Mouse (Mus musculus) spleen, postnatal 36 days (tissue): ENCODE data around the gene Neo1.

ENCODE experiments used
- DNase-seq, 2 experiments: peaks; one replicate each; pipeline ENCODE4 v3.0.0; 2022; ENCODE audit warnings: low spot score in 2 of 2, mixed read lengths in 1 of 2

The Neo1 gene

DNA sequence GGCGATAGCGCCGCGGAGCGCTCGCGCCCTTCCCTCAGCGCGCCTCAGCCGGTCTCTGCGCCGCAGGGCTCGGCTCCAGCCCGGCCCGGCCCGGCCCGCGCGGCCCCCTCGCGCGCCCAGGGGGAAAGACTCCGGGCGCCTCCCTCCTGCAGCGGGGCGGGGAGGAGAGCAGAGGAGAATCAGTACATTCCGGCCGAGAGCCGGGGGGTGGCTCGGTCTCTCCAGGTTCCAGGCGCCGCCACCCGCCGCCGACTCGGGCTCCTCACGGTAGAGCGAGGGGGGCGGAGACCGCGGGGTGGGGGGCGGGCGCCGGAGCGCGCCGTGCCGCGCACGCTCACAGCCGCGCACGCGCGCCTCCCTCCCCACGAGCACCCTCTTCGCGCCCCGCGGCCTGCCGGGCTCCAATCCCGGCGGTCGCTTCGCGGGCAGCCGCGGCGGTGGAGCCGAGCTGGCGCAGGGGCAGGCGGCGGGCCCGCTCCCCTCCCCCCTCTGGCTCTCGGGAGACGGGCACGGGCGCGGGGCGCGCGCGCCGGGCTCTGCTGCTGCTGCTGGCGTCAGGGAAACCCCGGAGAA, at the start of gene Neo1:
Gene Neo1, minus strand, starts transcription at position 283 of the 573 bp plus-strand sequence.
- DNase-seq, result peak; percentile 6

DNA sequence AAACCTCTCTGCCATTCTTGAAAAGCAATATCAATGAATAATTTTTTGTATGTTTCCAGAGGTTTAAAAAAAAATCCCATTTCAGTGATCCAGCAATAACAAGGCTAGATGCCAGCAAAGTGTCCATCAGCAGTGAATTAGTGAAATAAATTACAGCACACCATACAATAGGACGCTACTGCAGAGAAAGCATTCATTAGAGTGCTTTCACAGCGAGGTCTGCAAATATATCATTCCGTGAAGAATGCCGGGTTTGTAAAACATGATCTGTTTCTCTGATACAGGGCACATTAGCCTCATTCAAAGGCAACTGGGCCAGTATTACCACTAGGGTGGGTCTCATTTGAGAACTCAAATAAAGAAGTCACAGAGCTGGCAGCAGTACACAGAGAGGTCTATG, 39.4 kb upstream of the Neo1 start:
- no peak for DNase-seq

DNA sequence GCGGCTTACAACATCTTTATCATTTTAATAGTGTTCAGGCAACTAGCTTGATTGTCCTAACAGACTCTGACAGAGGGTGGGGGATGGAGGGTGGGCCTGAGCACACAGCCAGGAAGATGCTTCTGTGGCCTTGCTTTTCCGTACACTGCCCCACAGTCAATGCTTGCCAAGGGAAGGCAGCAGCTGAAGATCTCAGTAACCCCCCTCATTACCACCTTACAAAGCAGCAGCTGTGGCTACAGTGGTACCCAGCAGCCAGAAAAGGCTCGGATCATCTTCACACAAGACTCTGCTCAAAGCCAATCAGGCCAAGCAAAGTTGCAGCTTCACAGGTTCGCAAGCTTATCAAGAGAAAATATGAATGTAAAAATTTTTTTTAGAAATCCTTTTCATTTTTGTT, 37.6 kb upstream of the Neo1 start:
- DNase-seq, result no peak

DNA sequence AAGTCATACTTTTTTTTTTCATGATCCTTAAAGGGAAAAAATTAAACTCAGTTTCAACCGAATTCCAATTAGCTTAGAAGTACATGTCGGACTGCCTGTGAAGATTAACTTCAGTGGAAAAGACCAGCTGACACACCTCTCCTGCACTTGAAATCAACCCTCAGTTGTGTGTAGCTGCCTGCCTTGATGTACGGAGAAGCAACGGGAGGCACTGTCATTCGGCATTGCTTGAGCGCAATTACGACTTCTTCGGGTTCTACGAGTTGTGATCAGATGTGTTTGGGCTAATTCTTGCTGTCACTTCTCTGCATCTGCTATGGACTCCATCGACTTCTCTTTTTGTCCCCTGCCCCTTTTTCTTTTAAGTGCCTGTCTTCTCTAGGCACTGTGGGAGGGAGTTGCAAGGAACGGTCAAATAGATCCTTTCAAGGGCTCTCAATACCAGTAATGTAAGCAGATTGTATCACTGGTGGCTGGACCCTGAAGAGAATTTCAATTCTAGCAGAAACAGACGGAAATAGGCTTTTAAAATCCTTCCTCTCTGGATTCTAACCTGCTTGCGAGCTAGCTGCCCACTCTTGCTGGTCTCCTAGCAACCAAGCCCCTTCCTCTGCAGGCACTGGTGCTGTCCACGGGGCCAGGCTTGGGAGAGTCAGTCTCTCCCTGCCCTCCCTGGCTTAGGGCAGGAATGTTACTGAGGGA, 36.0 kb upstream of the Neo1 start:
- DNase-seq, result no peak

DNA sequence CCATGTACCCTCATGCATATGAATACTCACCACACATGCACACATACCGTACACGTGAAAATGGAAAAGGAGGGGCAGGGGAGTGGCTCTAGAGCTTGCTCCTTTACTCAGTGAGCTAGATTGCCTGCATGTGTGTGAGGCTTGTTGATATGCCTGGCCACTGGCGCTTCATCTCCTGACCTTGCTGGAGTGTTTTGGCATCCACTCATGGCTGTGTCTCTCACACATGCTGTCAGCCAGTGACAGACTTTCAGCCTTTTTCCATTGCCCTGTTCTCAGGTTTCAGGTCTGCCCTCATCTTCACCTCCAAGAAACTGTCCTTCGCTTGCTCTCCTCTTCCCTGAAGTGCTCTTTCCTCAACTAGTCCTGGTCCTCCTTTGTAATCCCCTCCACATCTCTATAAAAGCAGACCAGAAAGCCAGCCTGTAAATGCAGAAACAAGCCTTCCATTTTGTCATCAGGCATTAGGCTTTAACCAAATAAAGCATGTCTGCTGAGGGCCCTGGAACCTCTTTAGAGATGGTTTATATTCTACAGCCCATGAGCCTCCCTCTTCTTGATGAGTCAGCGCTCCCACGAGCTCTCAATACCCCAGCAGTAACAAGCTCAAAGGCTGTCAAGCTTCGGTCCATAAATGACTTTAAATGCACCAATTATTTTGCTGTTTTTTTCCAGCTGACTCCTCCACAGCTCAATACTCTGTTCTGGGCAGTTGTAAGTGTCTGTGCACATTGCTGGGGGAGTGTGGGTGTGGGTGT, 35.2 kb upstream of the Neo1 start:
- DNase-seq, result no peak

DNA sequence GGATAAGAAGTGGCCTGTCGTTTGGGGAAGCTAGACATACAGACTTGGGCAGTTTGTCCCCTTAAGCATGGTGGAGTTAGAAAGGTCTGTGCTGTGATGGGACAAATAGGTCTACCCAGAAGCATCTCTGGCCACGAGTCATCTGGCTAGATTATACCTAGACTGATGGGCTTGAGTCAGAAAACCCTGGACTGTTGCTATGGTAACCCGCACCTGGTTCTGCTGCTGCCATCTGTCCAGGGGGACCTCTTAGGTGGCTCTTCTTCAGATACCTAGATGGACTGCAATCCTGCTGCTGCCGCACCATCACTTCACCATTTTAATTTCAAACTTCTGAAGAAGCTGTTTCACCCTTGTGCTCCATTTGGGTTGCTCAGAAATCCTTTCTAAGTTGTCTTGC, 34.0 kb upstream of the Neo1 start:
- DNase-seq, result no peak

DNA sequence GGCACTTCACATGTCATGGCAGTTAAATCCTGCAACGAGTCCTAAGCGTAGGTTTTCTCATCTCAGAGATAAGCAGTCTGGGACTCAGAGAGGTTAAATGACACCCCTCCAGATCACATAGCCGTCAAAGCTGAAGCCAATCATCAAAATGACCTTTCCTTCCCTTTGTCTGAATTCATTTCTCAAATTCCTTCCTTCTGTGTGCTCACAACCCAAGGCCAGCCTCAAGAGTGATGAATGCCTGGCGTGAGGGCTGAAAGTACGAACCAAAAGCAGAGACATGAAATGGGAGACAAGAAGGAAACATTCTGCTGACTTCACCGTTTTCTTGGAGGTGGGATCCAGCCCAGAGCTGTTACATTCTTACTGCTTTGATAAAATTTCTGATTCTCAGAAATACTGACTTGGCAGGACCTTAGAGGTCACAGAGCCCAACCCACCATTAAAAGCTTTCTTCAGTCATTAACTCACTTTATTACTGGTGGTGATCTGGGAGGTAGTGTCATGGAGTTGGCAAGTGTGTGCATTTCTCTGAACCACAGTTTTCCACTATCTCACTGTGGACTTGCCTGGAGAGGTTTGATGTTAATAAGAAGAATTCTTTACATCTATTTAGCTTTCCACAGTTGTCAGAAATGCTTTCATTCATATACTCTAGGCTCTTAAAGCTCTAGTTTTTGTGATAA, 29.5 kb upstream of the Neo1 start:
- DNase-seq, result no peak

DNA sequence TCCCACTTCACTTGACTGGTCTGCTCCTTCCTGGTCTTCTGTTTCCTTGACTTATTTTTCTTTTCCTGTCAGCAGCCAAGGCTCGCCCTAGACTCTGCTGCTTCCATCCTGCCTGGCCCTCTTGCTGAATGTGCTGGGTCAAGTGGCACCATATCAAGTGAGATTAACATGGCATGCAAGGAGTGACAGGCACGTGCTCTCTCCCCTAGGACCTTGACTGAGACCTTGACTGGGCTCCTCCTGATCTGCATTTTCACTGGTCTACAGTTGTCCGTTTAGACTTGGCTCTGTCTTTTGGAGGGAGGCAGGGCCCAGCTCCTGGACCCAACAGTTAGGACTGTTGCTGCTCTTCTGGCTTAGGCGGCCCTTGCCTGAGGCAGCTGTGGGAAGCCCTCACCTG, 26.2 kb upstream of the Neo1 start:
- no peak for DNase-seq

DNA sequence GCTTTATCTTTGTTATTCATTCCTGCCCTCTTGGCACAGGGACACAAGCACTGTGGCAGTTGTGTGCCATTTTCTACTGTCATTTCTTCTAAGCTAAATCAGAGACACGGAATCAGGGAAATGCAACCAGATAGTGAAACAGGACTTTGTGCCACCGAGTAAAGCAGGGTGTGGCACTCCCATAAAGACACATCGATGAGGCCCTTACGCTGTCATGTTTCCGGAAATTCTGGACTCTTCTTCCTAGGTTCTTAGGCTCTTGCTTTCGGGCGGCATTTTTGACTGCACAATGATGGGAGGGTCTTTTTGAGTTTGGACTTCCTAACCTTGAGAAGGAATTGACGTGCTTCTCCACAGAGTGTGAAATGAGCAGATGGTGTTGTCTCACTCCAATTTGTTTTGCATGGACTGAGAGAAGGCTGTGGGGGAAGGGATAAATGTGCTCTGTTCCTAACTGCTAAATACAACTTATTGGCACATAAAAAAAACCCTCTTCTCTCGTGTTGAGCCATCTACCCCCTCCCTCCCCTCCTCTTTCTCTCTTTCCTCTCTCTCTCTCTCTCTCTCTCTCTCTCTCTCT, 23.9 kb upstream of the Neo1 start:
- DNase-seq, result no peak

DNA sequence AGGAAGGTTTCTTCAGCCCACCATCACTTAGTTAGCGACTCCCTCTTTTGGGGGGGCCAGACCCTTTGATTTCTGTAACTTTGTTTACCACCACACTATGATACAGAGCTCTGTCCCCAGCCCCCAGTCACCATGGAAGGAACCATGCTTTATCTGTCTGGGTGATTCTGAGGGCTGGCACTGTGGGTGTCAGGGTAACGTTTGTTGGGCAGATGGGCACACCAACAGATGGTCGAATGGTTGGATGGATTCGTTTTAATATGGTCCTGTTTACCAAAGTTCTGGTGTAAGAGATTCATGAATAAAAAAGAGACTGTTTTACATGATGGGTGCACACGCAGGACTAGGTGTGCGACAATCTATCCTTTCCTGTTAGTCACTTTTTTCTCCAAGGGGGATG, 22.9 kb upstream of the Neo1 start:
- DNase-seq, result no peak

DNA sequence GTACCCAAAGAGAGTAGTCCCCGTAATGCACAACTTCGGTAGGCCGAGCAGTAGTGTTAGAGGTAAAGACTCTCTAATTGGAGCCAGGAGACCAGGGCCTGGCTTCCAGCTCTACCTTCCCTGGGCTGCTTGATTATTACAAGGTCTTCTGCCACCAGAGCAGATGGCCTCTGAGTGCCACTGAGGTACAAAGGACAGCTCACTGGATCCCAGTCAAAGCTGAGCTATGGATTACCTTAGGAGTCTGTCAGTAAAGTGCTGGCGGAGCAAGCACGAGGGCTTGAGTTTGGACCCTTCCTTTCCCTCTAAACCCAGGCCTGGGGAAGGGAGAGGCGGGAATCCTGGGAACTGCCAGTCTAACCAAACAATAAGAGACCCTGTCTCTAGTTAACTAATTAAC, 21.8 kb upstream of the Neo1 start:
- DNase-seq, result no peak

DNA sequence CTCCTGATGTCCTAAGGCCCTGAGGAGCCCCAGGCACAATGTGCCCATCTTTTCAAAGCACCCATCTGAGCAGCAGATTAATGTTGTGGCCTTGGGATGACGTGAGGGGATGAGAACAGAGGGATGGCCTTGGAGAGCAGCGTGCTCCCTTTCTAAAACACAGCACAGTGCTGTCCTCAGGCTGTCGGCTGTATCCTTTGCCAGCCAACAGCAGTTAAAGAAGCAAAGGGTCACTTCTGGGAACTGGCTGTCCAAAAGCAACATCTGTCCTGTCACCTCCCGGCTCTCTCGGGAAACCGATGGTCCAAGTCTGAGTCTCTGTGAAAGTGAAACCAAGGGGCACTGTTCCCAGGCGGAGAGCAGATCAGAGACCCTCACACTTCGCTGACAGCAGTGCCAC, 20.0 kb upstream of the Neo1 start:
- no peak for DNase-seq

DNA sequence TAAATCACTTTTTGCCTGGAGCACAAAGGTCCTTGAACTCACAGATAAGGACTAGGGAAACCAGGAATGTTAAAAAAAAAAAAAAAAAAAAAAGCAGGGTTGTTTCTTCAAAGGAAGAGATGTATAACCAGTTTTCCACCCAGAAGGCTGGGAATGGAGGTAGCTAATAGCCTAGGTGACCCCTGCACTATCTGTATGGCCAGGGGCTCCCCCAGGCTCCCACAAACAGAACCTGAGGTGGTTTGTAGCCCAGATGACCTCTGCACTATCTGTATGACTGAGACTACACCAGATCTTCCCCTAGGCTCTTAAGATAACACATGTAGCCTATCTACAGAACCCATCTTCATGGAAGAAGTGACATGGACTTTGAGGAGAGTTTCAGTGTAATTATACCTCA, 5.6 kb upstream of the Neo1 start:
- no peak for DNase-seq

DNA sequence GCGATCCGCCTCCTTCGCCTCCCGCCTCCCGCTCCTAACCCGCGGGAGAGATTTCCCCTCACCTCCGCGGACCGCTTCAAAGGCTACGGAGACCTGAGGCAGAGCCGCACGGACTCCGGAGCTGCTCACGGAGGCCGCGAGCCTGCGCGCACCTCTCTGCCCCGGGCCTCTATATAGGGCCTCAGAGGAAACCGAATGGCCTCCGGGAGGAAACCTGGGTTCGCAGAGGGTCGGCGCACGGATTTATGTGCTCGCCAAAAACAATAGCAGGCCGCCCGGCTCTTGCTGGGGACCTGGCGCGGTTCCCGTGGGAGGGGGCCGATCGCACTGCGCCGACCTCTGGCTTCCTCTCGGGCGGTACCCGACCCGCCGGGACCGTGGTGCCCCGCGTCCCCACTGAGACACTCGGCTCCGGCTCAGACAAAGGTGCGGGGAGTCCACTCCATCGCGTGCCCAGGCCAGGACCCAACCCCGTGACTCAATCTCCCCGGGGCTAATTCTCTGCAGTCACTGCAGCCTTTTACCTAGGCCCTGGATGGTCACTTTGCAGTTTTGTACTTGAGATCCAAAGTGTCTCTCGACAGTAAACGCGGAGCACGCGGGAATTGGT, 596 bp upstream of the Neo1 start:
- DNase-seq, result no peak

DNA sequence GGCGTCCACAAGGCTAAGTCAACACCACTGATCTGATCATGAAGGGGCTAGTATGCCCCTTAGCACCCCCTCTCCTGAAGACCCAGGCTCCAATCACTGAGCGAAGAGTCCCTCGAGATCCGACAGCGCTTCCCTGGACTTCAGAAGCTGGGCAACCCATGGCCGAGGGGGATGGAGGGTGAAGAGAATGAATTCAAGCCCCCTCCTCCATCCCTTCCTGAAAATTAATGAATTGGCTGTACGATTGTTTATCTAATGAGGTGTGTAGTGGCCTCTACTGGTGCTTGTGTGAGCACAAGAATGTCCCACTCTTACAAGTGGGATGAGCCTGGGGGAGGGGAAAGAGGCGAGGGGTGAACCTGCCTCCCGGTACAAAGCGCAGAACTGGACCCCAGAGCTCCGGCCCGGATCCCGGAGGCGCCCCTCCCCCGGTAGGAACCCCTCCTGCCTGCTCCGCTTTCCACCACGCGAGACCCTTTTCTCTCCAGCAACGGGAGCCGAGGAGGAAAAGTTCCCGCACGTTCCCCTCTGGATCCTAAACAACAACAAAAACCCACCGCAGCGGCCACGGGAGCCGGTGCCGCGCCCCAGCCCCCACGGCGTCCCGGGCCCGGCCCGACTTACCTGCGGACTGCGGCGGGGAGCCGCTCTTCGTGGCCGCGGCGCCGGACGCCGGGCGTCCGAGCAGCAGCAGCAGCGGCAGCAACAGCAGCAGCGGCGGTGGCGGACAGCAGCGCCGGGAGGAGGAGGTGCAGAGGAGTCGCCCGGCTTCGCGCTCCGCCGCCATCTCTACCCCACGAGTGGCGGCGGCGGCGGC, 691 bp downstream of the Neo1 start:
- DNase-seq, result no peak

DNA sequence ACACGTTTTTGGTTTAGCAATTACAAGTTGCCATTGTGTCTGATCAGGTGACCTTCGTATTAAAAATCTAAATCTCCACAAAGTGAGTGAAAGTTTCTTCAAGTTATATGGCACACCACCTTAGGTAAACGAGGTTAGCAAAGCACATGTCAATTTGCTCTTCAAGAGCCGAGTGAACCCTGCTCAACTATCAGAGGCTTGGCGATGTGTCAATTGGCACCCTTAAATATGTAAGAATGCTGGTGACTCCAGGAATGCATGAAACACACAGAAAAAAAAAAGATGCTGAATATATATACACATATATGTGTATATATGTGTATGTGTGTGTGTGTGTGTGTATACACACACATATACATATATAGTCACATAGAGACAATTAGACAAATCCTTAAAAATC, 1.4 kb downstream of the Neo1 start:
- no peak for DNase-seq

DNA sequence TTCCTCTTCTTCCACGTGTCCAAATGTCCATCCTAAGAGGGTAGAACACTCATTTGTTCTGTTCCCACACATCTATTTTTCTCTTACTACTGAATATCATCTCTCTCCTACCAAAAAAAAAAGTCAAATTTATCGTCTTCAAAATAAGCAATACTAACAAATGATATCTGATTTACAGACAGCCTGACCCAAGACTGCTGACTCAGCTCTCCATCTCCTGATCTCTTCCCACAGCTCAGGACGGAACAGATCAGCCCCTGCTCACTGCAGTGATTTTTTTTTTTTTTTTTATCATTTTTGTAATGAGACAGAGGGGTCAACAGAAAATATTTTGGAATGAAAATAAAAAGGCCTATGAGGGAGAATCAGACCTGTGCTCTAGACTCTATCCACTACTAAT, 2.7 kb downstream of the Neo1 start:
- DNase-seq, result no peak

DNA sequence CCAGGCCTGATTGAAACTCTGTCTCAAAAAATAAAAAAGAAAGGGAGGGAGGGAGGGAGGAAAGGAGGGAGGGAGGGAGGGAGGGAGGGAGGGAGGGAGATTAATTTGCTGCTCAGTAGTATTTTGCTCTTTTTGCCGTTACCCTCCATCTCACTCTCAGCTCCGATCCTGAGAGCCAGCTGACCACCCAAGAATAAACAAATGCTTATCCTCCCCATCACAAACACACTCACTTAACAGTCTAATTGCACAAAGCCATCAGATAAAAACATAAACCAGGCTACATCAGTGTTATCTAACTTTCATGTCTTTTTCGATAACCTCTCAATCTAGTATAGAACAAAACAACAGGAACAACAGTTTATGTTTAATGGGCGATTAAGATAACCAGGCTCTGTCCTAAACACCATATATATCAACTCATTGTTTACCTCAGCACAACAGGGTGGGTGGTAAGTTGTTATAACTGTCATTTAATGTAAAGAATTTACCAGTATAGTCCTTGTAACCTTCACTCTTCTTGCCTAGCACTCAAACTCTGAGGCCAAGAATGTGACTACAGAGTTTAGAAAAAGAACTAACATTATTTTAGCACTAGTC, 11.9 kb downstream of the Neo1 start:
- no peak for DNase-seq

DNA sequence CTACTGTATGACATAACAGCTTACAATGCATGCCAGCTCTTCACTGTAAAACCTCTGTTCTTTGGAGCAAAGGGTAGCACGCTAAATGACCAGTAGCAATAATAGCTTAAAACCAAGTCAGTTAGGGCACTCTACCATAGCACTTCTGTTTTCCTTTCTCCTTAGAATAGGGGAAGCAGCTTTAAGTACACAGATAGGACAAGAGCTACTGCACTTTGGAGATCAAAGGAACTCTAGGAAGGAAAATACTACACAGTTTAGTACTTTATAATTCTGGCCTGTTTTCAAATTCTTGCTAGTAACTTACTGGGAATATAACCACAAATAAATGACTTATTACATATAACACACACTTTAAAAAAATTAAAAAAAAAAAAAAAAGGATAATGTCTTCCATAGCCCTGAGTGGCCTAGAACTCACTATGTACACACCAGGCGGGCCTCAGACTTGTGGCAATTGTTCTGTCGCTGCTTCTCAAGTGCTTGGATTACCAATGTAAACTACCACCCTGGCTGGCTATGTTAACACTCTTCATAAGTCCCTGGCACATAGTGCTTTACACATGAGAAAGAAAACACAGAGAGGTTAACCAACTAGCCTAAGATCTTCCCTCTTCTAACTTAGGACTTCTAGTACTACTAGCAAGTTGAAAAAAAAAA, 20.1 kb downstream of the Neo1 start:
- DNase-seq, result no peak

DNA sequence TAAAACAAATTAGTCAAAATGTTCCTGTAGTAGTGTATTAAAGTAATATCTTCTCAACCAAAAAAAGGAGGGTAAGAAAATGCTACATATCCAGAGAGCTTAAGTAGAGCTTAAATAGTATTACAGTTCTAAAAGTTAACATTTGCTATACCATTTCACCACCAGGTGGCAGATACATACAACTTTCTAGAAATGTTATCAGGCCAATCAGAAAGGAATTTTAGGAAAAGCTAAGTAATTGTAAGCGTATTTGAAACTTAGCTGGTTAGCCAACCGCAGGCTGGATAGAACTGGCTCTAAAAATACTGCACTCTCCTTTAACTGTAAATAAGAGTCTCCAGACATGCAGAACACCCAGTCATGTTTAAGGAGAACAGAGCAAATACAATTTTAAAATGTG, 22.9 kb downstream of the Neo1 start:
- DNase-seq, result no peak
